Mouse (Mus musculus) megakaryocyte progenitor cell, adult 5-6 weeks (primary cell): ENCODE measurements around the gene Spcs2. TPM values are rescaled to one million over a fixed set of nuclear protein-coding genes. Genes with fewer than 3 reads are reported as not detected.

Experiments used
- ATAC-seq: replicated peaks from 2 replicates; pipeline ENCODE4 v1.8.0; 2016; ENCODE audit warnings: mild to moderate bottlenecking, moderate TSS enrichment, inconsistent platforms; ENCODE audit not compliant: poor library complexity
- total RNA-seq, 2 experiments: library from RNA; stranded (forward) in 1 of 2; stranded (reverse) in 1 of 2; fragments of 157-497, 149-512 nt in 1 of 2; fragments of 200-1000 nt in 1 of 2; gene quantifications; 2 replicates each; pipeline versions ENCODE4 v1.2.3 to v1.2.4; 2015 to 2017

Gene Spcs2
- total RNA-seq (2015) (372 and 413 TPM in 2 replicates), total RNA-seq (2017) (255 and 284 TPM in 2 replicates)

- ATAC-seq, result no peak
These were observed at the start of gene Spcs2 for GRCm38 (mm10) chr7:99863362-99863761. Gene Spcs2 (minus strand): TSS chr7:99863462.

- no peak for ATAC-seq
These were observed 47.8 kb upstream of the Spcs2 start for GRCm38 (mm10) chr7:99911038-99911437.

- ATAC-seq, result peak; percentile 85
These were observed 44.2 kb upstream of the Spcs2 start for GRCm38 (mm10) chr7:99907463-99907862.

- ATAC-seq, result no peak
These were observed 43.1 kb upstream of the Spcs2 start for GRCm38 (mm10) chr7:99906346-99906745.

GRCm38 (mm10) chr7:99904421-99905005, 41.3 kb upstream of the Spcs2 start:
- no peak for ATAC-seq

GRCm38 (mm10) chr7:99902918-99903665, 39.8 kb upstream of the Spcs2 start:
- no peak for ATAC-seq

GRCm38 (mm10) chr7:99902208-99902607, 38.9 kb upstream of the Spcs2 start:
- no peak for ATAC-seq

- ATAC-seq, result no peak
These were observed 33.6 kb upstream of the Spcs2 start for GRCm38 (mm10) chr7:99896905-99897304.

GRCm38 (mm10) chr7:99894478-99894877, 31.2 kb upstream of the Spcs2 start:
- no peak for ATAC-seq

- no peak for ATAC-seq
These were observed 30.7 kb upstream of the Spcs2 start for GRCm38 (mm10) chr7:99893967-99894366.

- no peak for ATAC-seq
These were observed 29.1 kb upstream of the Spcs2 start for GRCm38 (mm10) chr7:99892351-99892750.

GRCm38 (mm10) chr7:99891471-99891870, 28.2 kb upstream of the Spcs2 start:
- ATAC-seq, result no peak

- no peak for ATAC-seq
These were observed 27.0 kb upstream of the Spcs2 start for GRCm38 (mm10) chr7:99890168-99890755.

- ATAC-seq, result peak; percentile 75
These were observed 26.1 kb upstream of the Spcs2 start for GRCm38 (mm10) chr7:99889175-99889880.

GRCm38 (mm10) chr7:99887743-99888142, 24.5 kb upstream of the Spcs2 start:
- peak; percentile 67 for ATAC-seq

GRCm38 (mm10) chr7:99887230-99887735, 24.0 kb upstream of the Spcs2 start:
- peak; percentile 61 for ATAC-seq

GRCm38 (mm10) chr7:99878254-99878653, 15.0 kb upstream of the Spcs2 start:
- ATAC-seq, result no peak

- peak; percentile 99 for ATAC-seq
These were observed 13.1 kb upstream of the Spcs2 start for GRCm38 (mm10) chr7:99876345-99876744.

GRCm38 (mm10) chr7:99875891-99876290, 12.6 kb upstream of the Spcs2 start:
- no peak for ATAC-seq

GRCm38 (mm10) chr7:99873965-99874364, 10.7 kb upstream of the Spcs2 start:
- ATAC-seq, result no peak

- ATAC-seq, result peak; percentile 36; the same call in 1 of the 2 replicates
These were observed 6.0 kb upstream of the Spcs2 start for GRCm38 (mm10) chr7:99869296-99869695.
